Mouse (Mus musculus) C2C12 (cell line): ENCODE data around the gene Fsip1.
A peak's percentile ranks its signal among the peaks of the same experiment; 100 is the strongest.

Experiments
- CEBPB ChIP-seq: IDR thresholded peaks from one replicate; pipeline ENCODE4 v1.6.1; 2011; ENCODE audit warnings: low read depth, mild to moderate bottlenecking, control low read depth, moderate library complexity
- CTCF ChIP-seq: IDR thresholded peaks from one replicate; pipeline ENCODE4 v1.5.1; 2011; ENCODE audit not compliant: control insufficient read depth, insufficient read depth, insufficient read length
- FOSL1 ChIP-seq: IDR thresholded peaks from one replicate; pipeline ENCODE4 v1.8.0; 2011; ENCODE audit warnings: mild to moderate bottlenecking, low read length; ENCODE audit not compliant: poor library complexity, insufficient read depth, severe bottlenecking
- MAX ChIP-seq: IDR thresholded peaks from one replicate; pipeline ENCODE4 v1.6.1; 2011; ENCODE audit warnings: mild to moderate bottlenecking, control low read depth
- MYOD1 ChIP-seq: IDR thresholded peaks from one replicate; pipeline ENCODE4 v1.6.1; 2011; ENCODE audit warnings: low read depth; ENCODE audit not compliant: control insufficient read depth, insufficient read length
- MYOG ChIP-seq: IDR thresholded peaks from one replicate; pipeline ENCODE4 v1.6.1; 2011; ENCODE audit not compliant: control insufficient read depth, insufficient read length; ENCODE audit errors: extremely low read depth
- USF1 ChIP-seq: IDR thresholded peaks from one replicate; pipeline ENCODE4 v1.6.1; 2011; ENCODE audit warnings: low read depth, mild to moderate bottlenecking, control low read depth, moderate library complexity

DNA sequence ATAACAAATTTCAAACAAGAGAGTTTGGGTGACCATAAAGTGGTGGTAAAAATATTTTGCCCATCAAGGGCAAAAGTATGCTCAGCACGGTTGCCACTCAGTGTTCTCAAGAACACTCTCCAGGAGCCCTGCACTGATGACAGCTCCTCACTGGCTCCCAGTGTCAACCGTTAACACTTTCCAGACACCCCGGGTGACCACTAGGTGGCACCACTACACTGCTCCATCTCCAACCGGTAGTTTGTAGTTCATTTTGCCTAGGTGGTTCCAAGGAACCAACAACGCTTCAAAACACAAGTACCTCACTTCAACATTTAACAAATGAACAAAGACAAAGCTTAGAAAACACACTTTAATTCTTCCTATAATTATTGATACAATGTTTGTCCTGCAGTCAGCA is 56.9 kb downstream of the Fsip1 start:
- TF ChIP-seq MAX = no peak
- TF ChIP-seq CTCF = peak; percentile 55
- no peak for TF ChIP-seq USF1
- TF ChIP-seq MYOD1 = no peak
- no peak for TF ChIP-seq CEBPB
- TF ChIP-seq MYOG = no peak
- TF ChIP-seq FOSL1 = no peak
